Mouse (Mus musculus) CD4-positive, CD25-positive, alpha-beta regulatory T cell, adult 2 months (primary cell): ENCODE results near the gene 4933405O20Rik.

Experiments
- DNase-seq: peaks from one replicate; pipeline ENCODE4 v3.0.0-alpha.2; 2012; ENCODE audit warnings: low read depth, low spot score

4933405O20Rik gene

GRCm38 (mm10) chr7:50598890-50599289 is at the start of gene 4933405O20Rik:
TSS of gene 4933405O20Rik (plus strand) at chr7:50599190.
- DNase-seq = no peak

- DNase-seq = no peak
Observed at GRCm38 (mm10) chr7:50549572-50549971, 49.4 kb upstream of the 4933405O20Rik start.

- no peak for DNase-seq
Observed at GRCm38 (mm10) chr7:50551426-50551825, 47.6 kb upstream of the 4933405O20Rik start.

- DNase-seq = no peak
Observed at GRCm38 (mm10) chr7:50562708-50563107, 36.3 kb upstream of the 4933405O20Rik start.

- DNase-seq = no peak
Observed at GRCm38 (mm10) chr7:50573841-50574240, 25.1 kb upstream of the 4933405O20Rik start.

- no peak for DNase-seq
Observed at GRCm38 (mm10) chr7:50588642-50589424, 10.2 kb upstream of the 4933405O20Rik start.

- no peak for DNase-seq
Observed at GRCm38 (mm10) chr7:50614101-50614500, 15.1 kb downstream of the 4933405O20Rik start.

GRCm38 (mm10) chr7:50629186-50629585 is 30.2 kb downstream of the 4933405O20Rik start:
- DNase-seq = no peak

GRCm38 (mm10) chr7:50633147-50633546 is 34.2 kb downstream of the 4933405O20Rik start:
- DNase-seq = no peak
